Mouse (Mus musculus): Measurements from ENCODE around the gene Lgr6.

- TF ChIP-seq CTCF (IDR thresholded peaks at IDR 0.05; ENCODE audit: low read depth, low read length) (no peak), EP300 (IDR thresholded peaks at IDR 0.05; ENCODE audit: insufficient read depth, low read depth, low read length) (no peak), POLR2A (IDR thresholded peaks at IDR 0.05; ENCODE audit: insufficient read depth, low read length) (no peak)
Measured at GRCm38 (mm10) chr1:134995954-134996353, 109.1 kb downstream of the Lgr6 start.

All from ES-Bruce4 (cell line).